Mouse (Mus musculus): ENCODE results near the gene Dnajc6. TPM values are rescaled to one million over a fixed set of nuclear protein-coding genes. Genes with fewer than 3 reads are reported as not detected.

The Dnajc6 gene
- total and polyA plus RNA-seq, 3 experiments = 15.0 to 20.2 TPM; not detected in 1

GRCm38 (mm10) chr4:101635596-101635995 lies 139.1 kb downstream of the Dnajc6 start:
- DNase-seq (ENCODE audit: low read depth, low spot score) = no peak
- H3K36me3 ChIP-seq (ENCODE audit: control insufficient read depth in 1 of 2, insufficient read depth in 2 of 2, low read length in 2 of 2) = peaks cover 0 to 17% of the 10 kb centered on the region in 2 experiments; a peak in 2 of 4 replicates
- no peaks in the 10 kb centered on the region for H3K4me1 ChIP-seq (ENCODE audit: control insufficient read depth in 1 of 2, insufficient read depth in 2 of 2, low read length in 2 of 2)
- no peaks in the 10 kb centered on the region for H3K79me2 ChIP-seq (ENCODE audit: control insufficient read depth, insufficient read depth, low read length, poor library complexity)
- no peak overlapping the region for H3K9ac ChIP-seq (ENCODE audit: control insufficient read depth, low read depth, low read length, poor library complexity, severe bottlenecking)
- H3K27ac ChIP-seq (ENCODE audit: control insufficient read depth, low read depth, low read length) = no peak overlapping the region
- H3K4me3 ChIP-seq (ENCODE audit: control insufficient read depth in 1 of 2, insufficient read depth in 1 of 2, low read depth in 2 of 2, low read length in 2 of 2) = no peak overlapping the region
- no peak for TF ChIP-seq UBTF (IDR thresholded peaks at IDR 0.05; ENCODE audit: borderline replicate concordance, insufficient read depth, low read depth, low read length)
- no peak for TF ChIP-seq ZC3H11A (IDR thresholded peaks at IDR 0.05; ENCODE audit: low read depth, low read length)
- no peak for TF ChIP-seq TCF12 (IDR thresholded peaks at IDR 0.05; ENCODE audit: low read depth, low read length)
- H3K27me3 ChIP-seq (ENCODE audit: control insufficient read depth in 1 of 2, insufficient read depth in 2 of 2, low read length in 2 of 2) = no peaks in the 10 kb centered on the region
- no peaks in the 10 kb centered on the region for H3K9me3 ChIP-seq (replicated peaks; ENCODE audit: insufficient read depth, low read length)

GRCm38 (mm10) chr4:101637472-101637871 lies 141.0 kb downstream of the Dnajc6 start:
- H3K36me3 ChIP-seq (ENCODE audit: control insufficient read depth in 1 of 2, insufficient read depth in 2 of 2, low read length in 2 of 2) = peaks cover 0 to 18% of the 10 kb centered on the region in 2 experiments; a peak in 2 of 4 replicates
- H3K4me1 ChIP-seq (ENCODE audit: control insufficient read depth in 1 of 2, insufficient read depth in 2 of 2, low read length in 2 of 2) = no peaks in the 10 kb centered on the region
- H3K9me3 ChIP-seq (replicated peaks; ENCODE audit: insufficient read depth, low read length) = no peaks in the 10 kb centered on the region
- DNase-seq (ENCODE audit: low read depth, low spot score) = no peak
- no peak overlapping the region for H3K4me3 ChIP-seq (ENCODE audit: control insufficient read depth in 1 of 2, insufficient read depth in 1 of 2, low read depth in 2 of 2, low read length in 2 of 2)
- no peak overlapping the region for H3K27ac ChIP-seq (ENCODE audit: control insufficient read depth, low read depth, low read length)
- no peak for TF ChIP-seq CHD2 (IDR thresholded peaks at IDR 0.05; ENCODE audit: low read length)
- TF ChIP-seq POLR2A (IDR thresholded peaks at IDR 0.05; ENCODE audit: control insufficient read depth in 1 of 2, insufficient read depth in 1 of 2, low read depth in 1 of 2, low read length in 2 of 2, poor library complexity in 1 of 2) = no peak
- TF ChIP-seq SMC3 (IDR thresholded peaks at IDR 0.05; ENCODE audit: low read depth, low read length) = no peak
- TF ChIP-seq MEF2A (IDR thresholded peaks at IDR 0.05; ENCODE audit: extremely low read depth, insufficient replicate concordance, low read depth, low read length, poor library complexity, severe bottlenecking) = no peak
- TF ChIP-seq MYB (IDR thresholded peaks at IDR 0.05; ENCODE audit: low read depth, low read length) = no peak
- no peak for TF ChIP-seq ZNF384 (IDR thresholded peaks at IDR 0.05; ENCODE audit: low read depth, low read length)
- no peak for TF ChIP-seq CHD1 (IDR thresholded peaks at IDR 0.05; ENCODE audit: low read depth, low read length)
- no peak for TF ChIP-seq JUND (IDR thresholded peaks at IDR 0.05; ENCODE audit: low read depth, low read length)
- no peak overlapping the region for H3K9ac ChIP-seq (ENCODE audit: control insufficient read depth, low read depth, low read length, poor library complexity, severe bottlenecking)
- H3K27me3 ChIP-seq (ENCODE audit: control insufficient read depth in 1 of 2, insufficient read depth in 2 of 2, low read length in 2 of 2) = no peaks in the 10 kb centered on the region
- no peaks in the 10 kb centered on the region for H3K79me2 ChIP-seq (ENCODE audit: control insufficient read depth, insufficient read depth, low read length, poor library complexity)

GRCm38 (mm10) chr4:101640631-101641030 lies 144.2 kb downstream of the Dnajc6 start:
- no peaks in the 10 kb centered on the region for H3K4me1 ChIP-seq (ENCODE audit: control insufficient read depth in 1 of 2, insufficient read depth in 2 of 2, low read length in 2 of 2)
- H3K79me2 ChIP-seq (ENCODE audit: control insufficient read depth, insufficient read depth, low read length, poor library complexity) = no peaks in the 10 kb centered on the region
- no peaks in the 10 kb centered on the region for H3K27me3 ChIP-seq (ENCODE audit: control insufficient read depth in 1 of 2, insufficient read depth in 2 of 2, low read length in 2 of 2)
- TF ChIP-seq MYB (IDR thresholded peaks at IDR 0.05; ENCODE audit: low read depth, low read length) = no peak
- H3K27ac ChIP-seq (ENCODE audit: control insufficient read depth, low read depth, low read length) = no peak overlapping the region
- H3K9ac ChIP-seq (ENCODE audit: control insufficient read depth, low read depth, low read length, poor library complexity, severe bottlenecking) = no peak overlapping the region
- H3K9me3 ChIP-seq (replicated peaks; ENCODE audit: insufficient read depth, low read length) = no peaks in the 10 kb centered on the region
- no peak for DNase-seq (ENCODE audit: low read depth, low spot score)
- H3K36me3 ChIP-seq (ENCODE audit: control insufficient read depth in 1 of 2, insufficient read depth in 2 of 2, low read length in 2 of 2) = peaks cover 0 to 15% of the 10 kb centered on the region in 2 experiments; a peak in 2 of 4 replicates
- H3K4me3 ChIP-seq (ENCODE audit: control insufficient read depth in 1 of 2, insufficient read depth in 1 of 2, low read depth in 2 of 2, low read length in 2 of 2) = no peak overlapping the region
